Mouse (Mus musculus): ENCODE results near the gene Gm42421.
A peak's percentile ranks its signal among the peaks of the same experiment; 100 is the strongest.

The Gm42421 gene

DNA sequence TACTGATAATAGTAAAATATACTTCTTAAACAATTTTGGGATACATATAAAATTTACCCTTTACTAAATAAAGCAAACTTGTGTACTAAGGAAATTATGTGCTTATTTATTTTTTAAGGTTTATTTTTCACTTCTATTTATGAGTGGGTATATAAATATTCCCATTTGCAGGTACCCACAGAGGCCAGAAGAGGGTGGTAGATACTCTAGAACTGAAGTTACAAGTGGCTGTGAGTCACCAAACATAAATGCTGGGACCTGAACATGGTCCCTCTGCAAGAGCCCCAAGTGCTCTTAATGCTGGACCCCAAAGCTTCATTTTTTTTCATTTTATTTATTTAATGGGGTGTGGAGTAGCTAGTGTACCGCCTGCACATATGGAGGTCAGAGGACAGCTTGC is 5.9 kb downstream of the Gm42421 start:
- DNase-seq (ENCODE audit: low read depth, low spot score), result no peak

DNA sequence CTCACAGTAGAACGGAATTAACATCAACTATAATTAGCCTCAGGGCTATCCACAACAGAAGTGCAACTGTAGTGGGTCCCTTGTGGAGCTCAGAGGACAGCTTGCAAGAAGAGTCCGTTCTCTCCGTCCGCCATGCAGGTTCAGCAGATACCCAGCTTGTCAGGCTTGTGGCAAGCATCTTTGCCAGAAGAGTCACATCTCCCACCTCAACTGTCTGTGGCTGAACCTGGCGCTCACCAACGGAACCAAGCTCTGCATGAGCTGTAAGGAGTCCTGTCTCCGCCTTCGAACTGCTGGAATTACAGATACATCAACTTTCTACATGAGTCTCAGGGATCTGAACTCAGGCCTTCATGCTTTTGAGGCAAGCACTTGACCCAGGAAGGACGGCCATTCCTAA is 8.2 kb downstream of the Gm42421 start:
- no peak for DNase-seq (ENCODE audit: low read depth, low spot score)

DNA sequence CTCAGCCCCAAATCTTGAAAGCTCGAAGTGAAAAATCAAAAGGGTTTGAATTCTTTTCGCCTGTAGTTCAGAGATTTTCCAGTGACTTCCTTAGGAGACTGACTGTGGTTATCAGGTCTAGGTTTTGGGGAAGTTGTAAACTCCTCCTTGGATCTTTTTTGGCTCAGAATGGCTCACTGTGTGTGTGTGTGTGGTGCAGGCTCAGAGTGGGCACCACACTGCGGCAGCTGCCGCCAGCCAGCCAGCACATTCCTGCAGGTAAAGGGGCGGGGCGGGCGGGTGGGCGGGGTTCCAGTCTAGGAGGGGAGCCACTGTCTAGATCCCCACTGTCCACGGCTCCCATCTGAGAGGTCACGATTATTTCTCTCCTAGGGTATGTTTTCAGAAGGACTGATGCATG is 13.6 kb downstream of the Gm42421 start:
- DNase-seq (ENCODE audit: low read depth, low spot score), result peak; percentile 58

DNA sequence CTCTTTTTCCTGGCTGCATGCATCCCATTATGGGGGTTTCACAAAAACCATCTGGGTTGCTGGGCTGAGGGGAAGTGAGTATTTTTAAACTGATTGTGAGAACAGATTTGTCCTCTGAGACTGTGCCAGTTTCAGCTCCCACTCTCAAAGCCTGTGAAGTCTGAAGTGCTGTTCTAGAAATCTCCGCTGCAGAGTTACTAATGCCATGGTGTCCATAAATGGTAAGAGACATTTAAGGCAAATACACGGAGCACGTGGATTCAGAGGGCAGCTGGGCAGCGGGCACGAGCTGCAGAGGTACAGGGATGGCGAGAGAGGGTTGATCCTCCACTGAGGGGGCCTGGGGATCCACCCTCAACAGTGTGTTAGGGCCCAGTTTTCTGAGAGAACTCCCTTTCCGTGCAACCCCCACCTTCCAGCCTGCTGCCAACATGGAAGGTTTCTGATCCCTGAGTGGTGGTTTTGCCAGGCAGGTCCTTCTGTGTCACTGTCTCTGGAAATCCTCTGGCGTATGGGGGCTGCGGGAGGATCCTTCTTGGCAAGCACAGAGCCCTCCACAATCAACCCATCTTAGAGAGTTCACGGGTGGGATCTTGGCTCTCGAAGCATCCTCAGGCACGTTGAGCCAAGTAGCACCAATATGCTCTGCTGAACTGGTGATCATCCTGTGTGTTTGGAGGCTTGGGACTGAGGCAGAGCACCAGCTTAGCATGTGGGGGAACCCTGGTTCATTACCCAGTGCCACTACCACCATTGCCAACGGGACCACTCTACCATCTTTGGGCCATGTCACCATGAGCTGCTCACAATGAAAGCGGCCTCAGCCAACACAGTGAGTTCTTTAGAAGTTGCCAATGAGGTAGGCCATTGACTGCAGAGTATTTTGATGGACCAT is 15.5 kb downstream of the Gm42421 start:
- DNase-seq (ENCODE audit: low read depth, low spot score), result peak; percentile 95

DNA sequence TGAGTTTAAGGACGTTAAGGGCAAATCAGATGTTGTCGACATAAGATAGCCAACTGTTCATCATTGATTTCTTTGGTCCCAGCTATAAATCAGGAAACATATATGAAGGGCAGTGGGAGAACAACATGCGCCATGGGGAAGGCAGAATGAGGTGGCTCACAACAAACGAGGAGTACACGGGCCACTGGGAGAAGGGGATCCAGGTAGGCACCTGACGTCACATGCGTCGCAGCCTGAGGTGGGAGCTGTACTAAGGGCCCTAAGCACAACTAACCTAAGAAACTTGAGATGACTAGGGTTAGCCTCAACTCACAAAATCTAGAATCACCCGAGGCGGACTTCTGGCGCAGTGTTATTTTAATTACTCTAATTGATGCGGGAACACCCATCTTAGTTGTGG is 20.4 kb downstream of the Gm42421 start:
- no peak for DNase-seq (ENCODE audit: low read depth, low spot score)

DNA sequence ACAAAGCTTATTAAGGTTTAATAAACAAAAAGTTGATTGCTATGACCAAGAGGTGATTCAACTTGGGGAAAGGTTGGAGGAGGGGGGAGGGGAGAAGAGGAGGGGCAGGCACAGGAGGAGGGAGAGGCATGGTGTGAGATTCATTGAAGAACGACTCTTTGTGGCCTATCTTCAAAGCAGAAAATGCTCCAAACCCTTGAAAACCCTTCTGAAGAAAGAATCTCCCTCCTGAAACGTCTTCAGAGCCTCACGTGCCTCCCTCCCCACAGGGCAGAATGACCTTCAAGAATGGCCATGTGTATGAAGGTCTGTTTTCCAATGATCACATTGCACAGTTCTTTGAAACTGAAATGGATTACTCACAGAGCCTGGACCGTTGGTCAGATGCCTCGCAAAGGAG is 22.0 kb downstream of the Gm42421 start:
- no peak for DNase-seq (ENCODE audit: low read depth, low spot score)

DNA sequence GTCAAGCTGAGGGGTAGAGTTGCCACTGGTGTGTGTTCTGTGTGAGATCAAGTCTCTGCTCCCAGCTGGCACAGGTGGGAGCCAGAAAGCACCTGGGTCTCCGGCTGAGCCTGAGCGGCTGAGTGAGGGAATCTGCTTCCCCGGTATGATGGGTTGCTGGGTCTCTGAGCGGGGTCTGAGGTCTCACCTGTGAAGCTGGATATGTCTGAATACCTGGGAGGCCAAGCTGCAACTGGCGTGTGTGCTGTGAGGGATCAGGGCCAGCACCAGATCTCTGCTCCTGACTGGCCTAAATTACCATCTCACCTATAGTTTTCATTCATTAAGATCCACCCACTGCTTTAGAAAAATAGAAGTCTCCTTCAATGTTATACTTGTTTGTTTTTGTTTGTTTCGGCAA is 29.1 kb downstream of the Gm42421 start:
- no peak for DNase-seq (ENCODE audit: low read depth, low spot score)

DNA sequence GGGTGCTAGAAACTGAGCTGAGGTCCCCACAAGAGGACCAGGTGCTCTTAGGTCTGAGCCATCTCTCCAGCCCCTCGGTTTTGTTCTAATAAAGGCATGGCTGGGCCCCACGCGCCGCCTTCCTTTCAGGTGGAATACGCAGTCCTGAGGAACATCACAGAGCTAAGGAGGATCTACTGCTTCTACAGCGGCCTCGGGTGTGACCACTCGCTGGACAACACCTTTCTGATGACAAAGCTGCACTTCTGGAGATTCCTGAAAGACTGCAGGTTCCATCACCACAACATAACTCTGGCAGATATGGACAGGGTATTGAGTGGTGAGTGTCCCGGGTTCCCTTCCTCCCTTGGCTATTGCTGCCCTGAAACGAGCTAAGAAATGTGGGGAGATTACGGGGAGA is 31.6 kb downstream of the Gm42421 start:
- no peak for DNase-seq (ENCODE audit: low read depth, low spot score)

DNA sequence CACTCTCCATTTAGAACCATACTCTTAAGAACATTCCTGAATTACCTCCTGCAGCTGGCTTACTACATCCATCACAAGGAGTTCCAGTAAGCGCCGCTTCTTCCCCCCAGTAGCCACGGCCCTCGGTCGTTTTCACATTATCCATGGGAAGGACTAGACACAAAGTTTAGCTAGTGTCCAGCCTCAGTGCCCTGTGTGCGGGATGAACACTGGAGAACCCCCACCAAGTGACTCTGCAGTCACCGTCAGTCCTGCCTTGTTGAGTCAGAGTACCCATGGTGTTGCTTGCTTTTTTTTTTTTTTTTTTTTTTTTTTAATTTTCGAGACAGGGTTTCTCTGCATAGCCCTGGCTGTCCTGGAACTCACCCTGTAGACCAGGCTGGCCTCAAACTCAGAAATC is 33.2 kb downstream of the Gm42421 start:
- no peak for DNase-seq (ENCODE audit: low read depth, low spot score)

DNA sequence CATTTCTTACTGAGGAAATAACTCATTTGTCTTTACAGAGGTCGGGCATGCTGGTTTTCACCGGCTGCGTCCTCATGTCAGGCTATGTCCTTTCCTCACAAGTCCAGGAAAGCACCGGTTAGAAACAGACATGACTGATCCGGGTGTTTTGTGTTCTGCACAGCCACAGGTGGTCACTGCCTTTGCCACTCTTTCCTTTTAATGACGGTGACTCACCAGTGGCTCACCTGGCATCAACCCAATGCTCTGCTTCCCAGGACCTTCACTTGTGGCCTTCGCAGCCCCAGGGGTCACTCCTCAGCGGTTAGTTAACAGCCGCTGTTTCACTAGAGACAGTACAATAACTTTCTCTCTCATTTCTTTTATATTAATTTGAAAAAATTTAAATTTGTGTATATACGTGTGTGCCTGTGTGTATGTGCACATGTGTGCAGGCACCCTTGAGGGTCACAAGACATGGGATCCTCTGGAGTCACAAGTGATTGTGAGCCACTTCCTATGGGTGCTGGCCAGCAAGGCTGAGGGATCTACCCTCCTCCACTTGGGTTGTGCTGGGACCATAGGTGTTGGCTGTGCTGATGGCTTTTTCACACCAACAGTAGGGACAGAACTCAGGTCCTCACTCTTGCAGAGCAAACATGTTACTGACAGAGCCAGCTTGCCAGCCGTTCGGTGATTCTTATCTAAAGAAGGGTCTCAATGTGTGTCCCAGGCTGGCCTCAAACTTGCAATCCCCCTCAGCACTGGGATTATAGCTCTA is 37.8 kb downstream of the Gm42421 start:
- no peak for DNase-seq (ENCODE audit: low read depth, low spot score)

DNA sequence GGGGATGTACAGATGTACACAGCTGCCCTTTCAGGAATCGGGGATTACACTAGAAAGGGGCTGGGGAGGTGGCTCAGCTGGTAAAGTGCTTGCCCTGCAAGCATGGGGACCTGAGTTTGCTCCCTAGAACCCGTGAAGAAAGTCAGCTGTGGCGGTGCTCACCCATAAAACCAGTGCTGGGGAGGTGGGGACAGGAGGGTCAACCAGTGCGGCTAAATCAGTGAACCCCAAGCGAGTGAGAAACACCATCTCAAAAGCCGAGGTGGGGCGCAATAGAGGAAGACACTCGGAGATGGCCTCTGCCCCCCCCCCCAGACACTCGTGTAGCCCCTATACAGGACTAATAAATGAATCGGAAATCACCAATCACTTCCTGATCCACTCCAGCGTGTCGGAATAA is 38.7 kb downstream of the Gm42421 start:
- DNase-seq (ENCODE audit: low read depth, low spot score), result no peak

DNA sequence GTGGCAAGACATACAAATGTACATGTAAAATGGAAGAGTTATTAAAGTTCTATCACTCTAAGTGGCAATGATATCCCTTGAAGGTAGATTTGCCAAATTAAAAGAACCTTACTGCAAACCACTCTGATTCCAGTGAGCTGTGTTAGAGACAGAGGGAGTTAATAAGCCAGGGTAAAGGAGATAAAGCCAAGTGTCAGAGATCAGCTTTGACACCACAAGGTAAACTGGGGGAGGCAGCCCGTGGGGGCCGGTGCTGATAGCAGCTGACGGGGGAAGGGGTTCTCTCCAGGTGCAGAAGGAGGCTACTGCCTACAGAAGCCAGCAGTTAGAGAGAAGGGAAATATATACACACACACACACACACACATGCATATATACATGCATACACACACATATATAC is 44.7 kb downstream of the Gm42421 start:
- no peak for DNase-seq (ENCODE audit: low read depth, low spot score)

DNA sequence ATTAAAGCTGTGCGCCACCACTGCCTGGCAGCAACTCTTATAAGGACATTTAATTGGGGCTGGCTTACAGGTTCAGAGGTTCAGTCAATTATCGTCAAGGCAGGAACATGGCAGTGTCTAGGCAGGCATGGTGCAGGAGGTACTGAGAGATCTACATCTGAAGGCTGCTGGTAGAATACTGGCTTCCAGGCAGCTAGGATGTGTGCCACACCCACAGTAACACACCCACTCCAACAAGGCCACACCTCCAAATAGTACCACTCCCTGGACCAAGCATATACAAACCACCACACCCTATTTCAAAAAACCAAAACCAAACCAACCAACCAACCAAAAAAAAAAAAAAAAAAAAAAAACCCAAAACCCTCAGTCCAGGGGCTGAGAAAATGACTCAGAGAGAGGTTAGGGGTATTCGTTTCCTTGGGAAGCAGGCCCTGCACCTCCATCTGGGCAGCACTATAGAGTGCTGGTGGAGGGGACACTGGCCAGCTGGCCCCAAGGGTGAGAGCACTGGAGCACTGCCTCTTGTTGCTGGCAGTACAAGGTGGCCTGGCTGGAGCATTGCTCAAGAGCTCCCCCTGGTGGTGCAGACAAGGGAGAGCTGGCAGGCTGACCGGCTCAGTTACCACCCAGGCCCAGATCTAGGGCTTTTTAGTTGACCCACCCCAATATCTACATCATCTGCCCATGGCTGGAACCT is 47.1 kb downstream of the Gm42421 start:
- DNase-seq (ENCODE audit: low read depth, low spot score), result peak; percentile 89

DNA sequence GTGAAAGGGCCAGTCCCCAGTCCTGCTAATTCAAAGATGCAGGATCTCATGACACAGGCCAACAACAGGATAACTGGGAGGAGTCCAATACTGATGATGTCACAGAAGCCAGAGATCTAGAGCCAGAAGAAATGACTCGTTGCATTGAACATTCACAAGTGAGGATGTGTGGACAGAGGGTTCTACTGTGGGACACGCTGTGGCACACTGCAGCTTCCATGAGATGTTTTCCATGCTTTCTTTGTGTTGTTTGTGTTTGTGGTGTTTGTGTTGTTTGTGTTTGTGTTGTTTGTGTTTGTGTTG is 47.6 kb downstream of the Gm42421 start:
- no peak for DNase-seq (ENCODE audit: low read depth, low spot score)

DNA sequence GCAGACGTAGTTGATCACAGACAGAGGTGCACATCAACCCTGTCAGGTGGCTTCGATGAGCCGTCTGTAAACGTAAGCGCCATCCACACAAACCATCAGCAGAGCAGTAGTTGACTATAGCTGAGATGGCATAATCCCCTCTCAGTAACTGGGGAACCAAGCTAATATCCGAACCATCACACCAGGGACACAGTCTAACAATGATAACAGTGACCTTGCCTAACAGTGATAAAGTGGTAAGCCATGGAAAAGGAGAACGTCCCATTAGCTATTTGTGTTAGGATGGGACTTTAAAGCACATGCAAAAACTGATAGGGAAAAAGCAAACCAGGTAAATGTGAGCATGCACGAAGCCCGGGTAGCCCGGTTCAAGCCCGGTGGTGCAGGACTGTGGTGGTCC is 48.3 kb downstream of the Gm42421 start:
- no peak for DNase-seq (ENCODE audit: low read depth, low spot score)

DNA sequence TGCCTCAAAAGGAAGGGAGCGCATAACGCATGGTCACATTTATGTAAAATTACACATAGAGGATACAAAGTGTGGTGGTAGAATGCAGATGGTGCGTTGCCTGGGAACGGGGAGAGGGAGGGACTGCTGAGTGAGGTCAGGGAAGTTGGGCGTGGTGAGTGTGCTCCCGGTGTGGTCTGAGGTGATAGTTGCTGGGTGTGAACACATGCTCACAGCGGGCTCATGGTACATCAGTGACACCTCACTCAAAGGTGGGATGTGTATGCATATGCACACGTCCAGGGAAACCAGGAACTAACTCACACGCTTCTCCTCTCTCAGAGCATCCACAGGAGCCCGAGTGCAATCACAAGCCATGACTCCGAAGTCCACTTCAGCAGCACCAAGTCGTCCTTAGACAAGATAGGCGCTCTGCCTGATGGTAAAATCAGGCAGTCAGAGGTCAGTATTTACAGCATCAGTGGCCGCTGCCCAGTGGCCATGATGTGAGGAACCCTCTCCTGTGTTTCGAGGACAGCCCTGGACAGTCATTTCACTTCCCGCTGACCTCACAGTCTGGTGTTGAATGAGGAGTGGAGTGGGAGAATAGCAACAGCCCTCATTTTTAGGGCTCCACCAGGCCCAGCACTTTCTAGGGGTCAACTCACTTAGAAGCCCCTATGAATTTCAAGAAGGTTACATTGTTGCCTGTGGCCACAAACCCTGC is 48.9 kb downstream of the Gm42421 start:
- peak; percentile 12 for DNase-seq (ENCODE audit: low read depth, low spot score)

DNA sequence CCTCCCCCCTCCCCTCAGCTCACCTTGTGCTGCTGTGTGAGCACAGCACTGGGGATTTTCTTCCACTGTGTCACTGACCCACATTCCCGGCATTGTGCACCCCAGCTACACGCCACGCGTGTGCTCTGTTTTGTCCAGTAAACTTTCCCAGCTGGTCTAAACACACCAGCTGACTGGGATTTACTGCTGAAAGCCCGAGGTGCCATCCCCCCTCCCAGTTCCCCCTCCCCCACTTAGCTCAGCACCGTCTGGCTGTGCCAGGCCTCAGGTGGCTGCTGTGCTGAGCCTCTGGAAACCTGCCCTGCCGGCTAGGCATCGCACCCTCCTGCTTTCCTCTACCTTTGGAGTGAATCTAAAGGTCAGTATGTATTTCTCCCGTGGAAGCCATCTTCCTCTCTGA is 52.9 kb downstream of the Gm42421 start:
- peak; percentile 33 for DNase-seq (ENCODE audit: low read depth, low spot score)

DNA sequence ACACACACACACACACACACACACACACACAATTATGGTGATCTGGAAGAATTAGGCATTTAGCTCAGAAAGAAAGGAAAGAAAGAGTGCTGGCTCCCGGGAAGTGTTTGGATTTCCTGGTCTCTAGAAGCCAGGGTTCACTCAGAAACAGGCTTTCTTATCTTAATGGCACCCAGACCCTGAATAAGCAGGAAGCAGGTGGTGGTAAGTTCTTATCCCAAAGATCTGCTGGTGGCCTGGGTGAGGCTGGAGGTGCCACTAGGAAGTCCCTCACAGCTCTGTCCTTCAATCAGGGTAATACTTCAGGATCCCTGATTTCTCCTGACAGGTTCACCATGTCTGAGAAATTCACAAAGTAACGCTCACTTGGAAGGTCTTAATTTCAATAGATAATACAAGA is 54.4 kb downstream of the Gm42421 start:
- no peak for DNase-seq (ENCODE audit: low read depth, low spot score)

DNA sequence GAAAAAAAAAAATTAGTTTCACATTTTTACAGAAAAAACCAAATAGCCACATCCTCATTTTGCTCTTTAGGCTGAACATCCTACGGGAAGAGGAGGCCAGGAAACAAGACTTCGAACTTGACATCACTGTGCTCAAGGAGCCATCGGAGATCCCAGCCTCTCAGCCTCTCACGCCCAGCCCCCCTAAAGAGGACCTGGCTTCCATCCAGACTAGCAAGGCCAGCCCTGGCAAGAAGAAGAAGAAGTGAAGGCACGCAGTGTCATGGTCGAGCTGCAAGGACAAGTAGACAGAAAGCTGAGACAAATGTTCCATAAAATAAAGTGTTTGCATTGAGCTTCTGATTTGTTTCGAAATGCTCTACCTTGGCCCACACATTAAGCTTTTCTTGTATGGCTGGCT is 57.4 kb downstream of the Gm42421 start:
- no peak for DNase-seq (ENCODE audit: low read depth, low spot score)

Measured in brain, adult 2 months (tissue).